Mouse (Mus musculus) forebrain, embryonic 16.5 days (tissue): Measurements from ENCODE around the gene Trabd2b. TPM values are rescaled to one million over a fixed set of nuclear protein-coding genes. Genes with fewer than 3 reads are reported as not detected.

Experiments used
- ATAC-seq: fragments of 200-750 bp; cut with Nextera tagmentation; 2 replicates; pipeline ENCODE4 v1.8.0; 2017; ENCODE audit warnings: mild to moderate bottlenecking, moderate library complexity
- H3K27ac ChIP-seq: fragments of 300-500 bp; sonication (generic); 2 replicates; pipeline ENCODE4 v1.5.1; 2014; ENCODE audit warnings: low read length, control low read depth
- H3K27me3 ChIP-seq: fragments of 300-500 bp; sonication (generic); replicated peaks from 2 replicates; pipeline ENCODE4 v1.6.1; 2014; ENCODE audit warnings: low read length; ENCODE audit not compliant: control insufficient read depth, insufficient read depth
- H3K36me3 ChIP-seq: fragments of 300-500 bp; sonication (generic); 2 replicates; pipeline ENCODE4 v1.6.1; 2014; ENCODE audit not compliant: control insufficient read depth, insufficient read depth
- H3K4me1 ChIP-seq: fragments of 300-500 bp; sonication (generic); replicated peaks from 2 replicates; pipeline ENCODE4 v1.6.1; 2014; ENCODE audit warnings: low read length; ENCODE audit not compliant: control insufficient read depth, insufficient read depth
- H3K4me2 ChIP-seq: fragments of 300-500 bp; sonication (generic); 2 replicates; pipeline ENCODE4 v1.6.1; 2014; ENCODE audit warnings: mild to moderate bottlenecking, low read length, control low read depth
- H3K4me3 ChIP-seq: fragments of 300-500 bp; sonication (generic); replicated peaks from 2 replicates; pipeline ENCODE4 v1.5.1; 2014; ENCODE audit warnings: mild to moderate bottlenecking, low read length, control low read depth
- H3K9ac ChIP-seq: fragments of 300-500 bp; sonication (generic); replicated peaks from 2 replicates; pipeline ENCODE4 v1.6.1; 2014; ENCODE audit warnings: low read depth, low read length, control low read depth
- H3K9me3 ChIP-seq: fragments of 300-500 bp; sonication (generic); 2 replicates; pipeline ENCODE4 v1.6.1; 2016; ENCODE audit warnings: low read length; ENCODE audit not compliant: control insufficient read depth
- WGBS: fragments of 180-500 bp; shearing (Covaris S2); extraction: QIAGEN DNeasy Blood & Tissue Kit; methylation state at CpG from one replicate; pipeline ENCODE4 v1.1.7; 2014; 5-methylcytosine and 5-hydroxymethylcytosine counted together
- polyA plus RNA-seq: library from polyadenylated mRNA; unstranded; fragments of >200 nt; fragmentation: Nextera tagmentation; extraction: Ambion mirVana; gene quantifications from 2 replicates; pipeline ENCODE4 v1.2.1, GENCODE M21; 2015

The Trabd2b gene
- polyA plus RNA-seq, 1 experiment from 2014 or later = 0.29 TPM

- WGBS = 41% methylated on average over 1 of the region's 1 CpGs
Measured at GRCm38 (mm10) chr4:114469881-114470280, 63.4 kb downstream of the Trabd2b start.

DNA sequence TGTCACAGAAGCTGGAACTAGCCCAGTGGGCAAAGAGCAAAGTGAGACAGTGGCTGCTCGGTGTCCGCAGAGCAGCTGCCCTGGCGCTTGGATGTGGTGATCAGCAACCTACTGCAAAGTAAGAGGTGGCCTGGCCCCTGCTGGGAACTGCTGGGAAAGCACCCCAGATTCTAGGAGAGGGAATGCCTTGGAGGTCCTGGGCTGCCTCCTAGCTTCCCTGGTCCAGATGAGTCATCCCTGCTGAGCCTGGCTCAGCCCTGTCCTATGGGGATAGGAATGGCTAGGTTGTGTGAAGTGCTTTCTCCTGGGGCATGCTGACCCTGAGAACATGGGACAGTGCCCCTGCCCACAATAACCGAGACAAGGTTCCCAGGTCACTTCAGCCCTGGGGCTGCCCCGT lies 65.6 kb downstream of the Trabd2b start:
- 78% methylated on average over 5 of the region's 5 CpGs for WGBS

More at GRCm38 (mm10) chr4:114469881-114470280, 63.4 kb downstream of the Trabd2b start:
- peaks cover 3% of the 10 kb centered on the region; the same call in 1 of the 2 replicates for H3K4me1 ChIP-seq
- H3K9me3 ChIP-seq = no peaks in the 10 kb centered on the region
- H3K4me3 ChIP-seq = no peak overlapping the region
- no peaks in the 10 kb centered on the region for H3K27me3 ChIP-seq
- H3K4me2 ChIP-seq = no peak overlapping the region
- ATAC-seq = no peak
- no peak overlapping the region for H3K9ac ChIP-seq
- no peaks in the 10 kb centered on the region for H3K36me3 ChIP-seq
- H3K27ac ChIP-seq = no peak overlapping the region

DNA sequence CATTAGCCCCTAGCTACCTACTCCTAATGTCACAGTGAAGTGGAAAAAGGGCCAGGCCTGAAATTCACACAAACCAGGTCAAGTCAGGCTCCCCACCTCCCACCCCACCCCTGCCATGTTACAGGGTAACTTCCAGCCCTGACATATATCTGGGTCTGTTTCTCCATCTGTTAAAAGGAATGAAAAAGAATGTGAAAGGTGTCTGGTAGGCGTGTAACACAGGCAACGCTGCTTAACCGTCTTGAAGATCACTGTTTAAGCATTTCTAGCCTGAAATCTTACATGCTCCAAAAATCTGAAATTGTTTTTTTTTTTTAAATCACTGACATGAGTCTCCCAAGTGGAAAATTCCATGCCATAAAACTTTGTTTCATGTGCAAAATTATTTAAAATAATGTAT lies 69.8 kb downstream of the Trabd2b start:
- Histone ChIP-seq H3K27me3 (no peaks in the 10 kb centered on the region), H3K4me1 (peaks cover 7% of the 10 kb centered on the region), H3K9ac (no peak overlapping the region), H3K36me3 (no peaks in the 10 kb centered on the region), H3K9me3 (no peaks in the 10 kb centered on the region), H3K27ac (no peak overlapping the region), H3K4me3 (no peak overlapping the region), H3K4me2 (no peak overlapping the region)
- WGBS = 92% methylated on average over 3 of the region's 3 CpGs
- no peak for ATAC-seq

More for the DNA sequence above, 65.6 kb downstream of the Trabd2b start:
- no peak for ATAC-seq
- H3K36me3 ChIP-seq = no peaks in the 10 kb centered on the region
- H3K9me3 ChIP-seq = no peaks in the 10 kb centered on the region
- no peak overlapping the region for H3K4me2 ChIP-seq
- no peak overlapping the region for H3K27ac ChIP-seq
- no peaks in the 10 kb centered on the region for H3K27me3 ChIP-seq
- H3K4me3 ChIP-seq = no peak overlapping the region
- H3K9ac ChIP-seq = no peak overlapping the region
- peaks cover 1% of the 10 kb centered on the region for H3K4me1 ChIP-seq

- Histone ChIP-seq H3K27ac (no peak overlapping the region), H3K9ac (0 out of 2 replicates have a peak overlapping the region, but pooled peaks have one; percentile 22), H3K4me3 (no peak overlapping the region), H3K36me3 (no peaks in the 10 kb centered on the region), H3K4me2 (no peak overlapping the region), H3K9me3 (no peaks in the 10 kb centered on the region), H3K4me1 (peaks cover 9% of the 10 kb centered on the region), H3K27me3 (no peaks in the 10 kb centered on the region)
- ATAC-seq = peak; percentile 86
- WGBS = 20% methylated on average over 11 of the region's 11 CpGs
Measured at GRCm38 (mm10) chr4:114477082-114477771, 70.7 kb downstream of the Trabd2b start.

DNA sequence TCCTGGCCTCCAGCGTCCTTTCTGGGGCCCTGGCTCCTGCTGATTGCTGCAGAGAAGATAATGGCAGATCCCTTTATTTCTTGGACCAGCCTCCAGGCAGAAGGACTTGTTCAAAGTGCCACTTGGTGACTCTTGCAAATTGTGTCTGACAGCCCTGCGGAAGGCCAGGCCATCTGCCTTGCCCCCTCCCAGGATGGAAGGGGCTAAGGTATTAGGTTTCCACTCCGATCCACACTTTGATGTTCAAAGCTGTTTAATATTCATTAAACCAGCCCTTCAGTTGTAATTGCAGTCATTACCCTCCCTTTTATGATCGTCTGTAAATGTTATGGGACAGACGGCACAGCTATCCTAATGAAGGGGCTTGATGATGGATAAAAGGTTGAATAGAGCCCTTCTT lies 75.0 kb downstream of the Trabd2b start:
- Histone ChIP-seq H3K9ac (no peak overlapping the region), H3K27me3 (no peaks in the 10 kb centered on the region), H3K27ac (no peak overlapping the region), H3K4me2 (no peak overlapping the region), H3K36me3 (no peaks in the 10 kb centered on the region), H3K4me3 (no peak overlapping the region), H3K9me3 (no peaks in the 10 kb centered on the region), H3K4me1 (peaks cover 9% of the 10 kb centered on the region)
- WGBS = 19% methylated on average over 5 of the region's 5 CpGs
- ATAC-seq = no peak

- Histone ChIP-seq H3K36me3 (no peaks in the 10 kb centered on the region), H3K9ac (no peak overlapping the region), H3K4me1 (peaks cover 11% of the 10 kb centered on the region; the same call in 1 of the 2 replicates), H3K27me3 (no peaks in the 10 kb centered on the region), H3K9me3 (no peaks in the 10 kb centered on the region), H3K27ac (no peak overlapping the region), H3K4me3 (no peak overlapping the region), H3K4me2 (no peak overlapping the region)
- WGBS = 94% methylated on average over 2 of the region's 2 CpGs
- ATAC-seq = no peak
Measured at GRCm38 (mm10) chr4:114484173-114484572, 77.6 kb downstream of the Trabd2b start.

- Histone ChIP-seq H3K36me3 (no peaks in the 10 kb centered on the region), H3K4me1 (peaks cover 11% of the 10 kb centered on the region; the same call in 1 of the 2 replicates), H3K4me2 (no peak overlapping the region), H3K27ac (no peak overlapping the region), H3K9ac (no peak overlapping the region), H3K27me3 (no peaks in the 10 kb centered on the region), H3K4me3 (no peak overlapping the region), H3K9me3 (no peaks in the 10 kb centered on the region)
- WGBS = 71% methylated on average over 5 of the region's 5 CpGs
- no peak for ATAC-seq
Measured at GRCm38 (mm10) chr4:114485996-114486395, 79.5 kb downstream of the Trabd2b start.

- Histone ChIP-seq H3K4me1 (peaks cover 9% of the 10 kb centered on the region; the same call in 1 of the 2 replicates), H3K27ac (no peak overlapping the region), H3K9ac (no peak overlapping the region), H3K4me2 (no peak overlapping the region), H3K9me3 (no peaks in the 10 kb centered on the region), H3K27me3 (no peaks in the 10 kb centered on the region), H3K36me3 (no peaks in the 10 kb centered on the region), H3K4me3 (no peak overlapping the region)
- ATAC-seq = peak; percentile 76
- WGBS = 42% methylated on average over 2 of the region's 2 CpGs
Measured at GRCm38 (mm10) chr4:114486885-114487531, 80.5 kb downstream of the Trabd2b start.

- H3K4me3 ChIP-seq = no peak overlapping the region
- H3K4me2 ChIP-seq = no peak overlapping the region
- no peak for ATAC-seq
- H3K9ac ChIP-seq = no peak overlapping the region
- no peaks in the 10 kb centered on the region for H3K27me3 ChIP-seq
- H3K9me3 ChIP-seq = no peaks in the 10 kb centered on the region
- H3K36me3 ChIP-seq = no peaks in the 10 kb centered on the region
- 83% methylated on average over 3 of the region's 3 CpGs for WGBS
- peaks cover 9% of the 10 kb centered on the region; the same call in 1 of the 2 replicates for H3K4me1 ChIP-seq
- H3K27ac ChIP-seq = no peak overlapping the region
Measured at GRCm38 (mm10) chr4:114487701-114488100, 81.2 kb downstream of the Trabd2b start.
